Mouse (Mus musculus) stomach, embryonic 14.5 days (tissue): ENCODE measurements at regions not wholly inside any gene's neighbourhood (a gene's known extent, or its start where the extent isn't known, plus 50 kb on each side); places are given as distances from the start of the nearest gene placed in this dataset. TPM values are rescaled to one million over a fixed set of nuclear protein-coding genes. Genes with fewer than 3 reads are reported as not detected.

Experiments
- ATAC-seq: fragments of 200-750 bp; cut with Nextera tagmentation; 2 replicates; pipeline ENCODE4 v1.8.0; 2017; ENCODE audit warnings: low read depth, moderate TSS enrichment; ENCODE audit not compliant: insufficient number of reproducible peaks, insufficient read depth, low FRiP score
- H3K27ac ChIP-seq: fragments of 300-500 bp; sonication (generic); 2 replicates; pipeline ENCODE4 v1.5.1; 2014; ENCODE audit warnings: mild to moderate bottlenecking, low read length, moderate library complexity, mixed read lengths
- H3K27me3 ChIP-seq: fragments of 300-500 bp; sonication (generic); 2 replicates; pipeline ENCODE4 v1.6.1; 2014; ENCODE audit warnings: low read length, control low read depth, mixed read lengths; ENCODE audit not compliant: control insufficient read depth, insufficient read depth
- H3K36me3 ChIP-seq: fragments of 300-500 bp; sonication (generic); 2 replicates; pipeline ENCODE4 v1.6.1; 2014; ENCODE audit warnings: mild to moderate bottlenecking, control low read depth, low read length, moderate library complexity, mixed read lengths; ENCODE audit not compliant: control insufficient read depth, insufficient read depth
- H3K4me1 ChIP-seq: fragments of 300-500 bp; sonication (generic); 2 replicates; pipeline ENCODE4 v1.6.1; 2014; ENCODE audit warnings: low read length, control low read depth, mixed read lengths; ENCODE audit not compliant: control insufficient read depth, insufficient read depth
- H3K4me2 ChIP-seq: fragments of 300-500 bp; sonication (generic); replicated peaks from 2 replicates; pipeline ENCODE4 v1.6.1; 2014; ENCODE audit warnings: low read depth, low read length, control low read depth
- H3K4me3 ChIP-seq: fragments of 300-500 bp; sonication (generic); 2 replicates; pipeline ENCODE4 v1.5.1; 2014; ENCODE audit warnings: low read depth, low read length, control low read depth
- H3K9ac ChIP-seq: fragments of 300-500 bp; sonication (generic); replicated peaks from 2 replicates; pipeline ENCODE4 v1.6.1; 2014; ENCODE audit warnings: low read depth, mild to moderate bottlenecking, control low read depth, low read length, moderate library complexity, mixed read lengths
- H3K9me3 ChIP-seq: fragments of 300-500 bp; sonication (generic); 2 replicates; pipeline ENCODE4 v1.6.1; 2016; ENCODE audit warnings: low read depth, low read length, control low read depth; ENCODE audit not compliant: control insufficient read depth
- WGBS: fragments of 180-500 bp; shearing (Covaris S2); extraction: QIAGEN DNeasy Blood & Tissue Kit; methylation state at CpG from one replicate; pipeline ENCODE4 v1.1.7; 2014; 5-methylcytosine and 5-hydroxymethylcytosine counted together
- microRNA-seq: library from miRNA; unstranded; fragments of <30 nt; microRNA quantifications from one replicate; pipeline ENCODE4, GENCODE M21; 2016

GRCm38 (mm10) chr6:94750228-94751100 is 50.5 kb upstream of the Lrig1 start:
- Histone ChIP-seq H3K4me3 (no peak overlapping the region), H3K9me3 (no peaks in the 10 kb centered on the region), H3K27ac (no peak overlapping the region), H3K4me2 (no peak overlapping the region), H3K36me3 (no peaks in the 10 kb centered on the region), H3K9ac (no peak overlapping the region), H3K27me3 (no peaks in the 10 kb centered on the region), H3K4me1 (no peaks in the 10 kb centered on the region)
- no peak for ATAC-seq
- 38% methylated on average over 13 of the region's 13 CpGs for WGBS

Small RNA genes lying in the stretch of these regions (microRNA-seq; reads per million reads assigned to microRNA genes)
- gene Gm23364 = not detected
